Comparison of ENCODE assay signal across 7 mouse cellular contexts in the genomic region with DNA sequence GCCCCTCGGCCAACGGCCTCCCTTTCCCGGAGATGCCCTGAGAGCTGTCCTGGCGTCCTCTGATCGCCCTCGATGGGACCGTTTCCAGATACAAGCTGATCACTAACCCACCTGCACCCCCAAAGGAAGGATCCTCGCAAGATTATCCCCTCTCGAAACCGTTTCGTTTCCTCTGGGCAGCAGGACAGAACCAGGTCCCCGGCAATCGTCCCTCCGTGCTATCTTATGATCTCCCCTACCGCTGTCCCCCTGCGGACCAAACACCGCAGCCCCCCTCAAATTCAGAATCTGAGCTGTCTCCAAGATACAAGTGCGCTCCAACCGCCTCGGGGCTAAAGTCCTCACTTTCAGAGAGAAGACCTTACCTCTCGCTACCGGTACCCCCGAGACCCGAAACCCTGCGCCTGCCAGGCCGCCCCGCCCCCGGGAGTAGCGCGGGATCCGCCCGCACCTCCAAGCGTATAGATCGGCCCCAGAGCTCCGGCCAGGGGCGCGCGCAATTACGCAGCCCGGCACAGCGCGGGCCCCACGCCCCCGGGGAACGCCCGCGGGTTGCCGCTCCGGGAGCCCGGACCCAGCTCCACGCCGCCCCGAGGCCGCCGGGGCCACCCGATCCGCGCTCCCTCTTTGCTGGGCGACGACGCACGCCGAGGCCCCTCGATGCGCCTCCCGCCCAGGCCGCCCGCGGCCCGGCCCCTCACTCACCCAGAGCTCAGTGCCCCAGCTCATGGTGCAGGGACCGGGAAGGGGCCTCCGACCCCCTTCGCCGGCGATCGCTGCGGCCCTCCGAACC. TPM values are rescaled to one million over a fixed set of nuclear protein-coding genes. Genes with fewer than 3 reads are reported as not detected.
DNase-seq lines count a peak whose midpoint lies in the region; ATAC-seq and TF ChIP-seq lines count a peak whose summit lies in the region.

No protein-coding gene starts in this region.

- peak overlapping the region; percentile 86 for H3K4me3 ChIP-seq in forebrain, embryonic 13.5 days
- H3K4me3 ChIP-seq in intestine, embryonic 14.5 days (ENCODE audit: low read depth, low read length): peak overlapping the region; percentile 85
- H3K4me3 ChIP-seq in lung, embryonic 16.5 days (ENCODE audit: low read length): peak overlapping the region; percentile 92

- H3K36me3 ChIP-seq in forebrain, embryonic 13.5 days (ENCODE audit: poor library complexity, severe bottlenecking): peaks cover 12% of the 10 kb centered on the region; the same call in 1 of the 2 replicates
- peaks cover 2% of the 10 kb centered on the region for H3K36me3 ChIP-seq in intestine, embryonic 14.5 days (ENCODE audit: control insufficient read depth, insufficient read depth, low read length)
- H3K36me3 ChIP-seq in lung, embryonic 16.5 days (ENCODE audit: control insufficient read depth, insufficient read depth, low read length): peaks cover 3% of the 10 kb centered on the region; the same call in 1 of the 2 replicates

- ATAC-seq in forebrain, embryonic 13.5 days: peak; percentile 60; the same call in 1 of the 2 replicates
- ATAC-seq in intestine, embryonic 14.5 days (replicated peaks; ENCODE audit: low FRiP score, low TSS enrichment, low read depth): peak; percentile 48
- ATAC-seq in lung, embryonic 16.5 days (ENCODE audit: low read depth): peak; percentile 68

- peaks cover 19% of the 10 kb centered on the region for H3K4me1 ChIP-seq in forebrain, embryonic 13.5 days
- H3K4me1 ChIP-seq in intestine, embryonic 14.5 days (replicated peaks; ENCODE audit: control insufficient read depth, insufficient read depth, low read length): peaks cover 20% of the 10 kb centered on the region
- peaks cover 9% of the 10 kb centered on the region for H3K4me1 ChIP-seq in lung, embryonic 16.5 days (replicated peaks; ENCODE audit: control insufficient read depth, insufficient read depth, low read length)

- DNase-seq in spleen, postnatal 10 days (ENCODE audit: low spot score in 2 of 2): peak; percentile 42 to 66
- DNase-seq in spleen, postnatal 14 days (ENCODE audit: low spot score in 2 of 2): no peak
- DNase-seq in brain, embryonic 14.5 days (ENCODE audit: low read depth): peak; percentile 42
- peak; percentile 72 for DNase-seq in intestine, embryonic 14.5 days (ENCODE audit: low spot score)
- DNase-seq in right cerebral cortex, postnatal 4 days: peak; percentile 40

- peaks cover 12% of the 10 kb centered on the region for H3K27me3 ChIP-seq in forebrain, embryonic 13.5 days
- no peaks in the 10 kb centered on the region for H3K27me3 ChIP-seq in intestine, embryonic 14.5 days (replicated peaks; ENCODE audit: control insufficient read depth, insufficient read depth, low read length)
- H3K27me3 ChIP-seq in lung, embryonic 16.5 days (ENCODE audit: control insufficient read depth, insufficient read depth, low read depth, low read length): no peaks in the 10 kb centered on the region

- TF ChIP-seq POLR2A in brain, embryonic 14.5 days (IDR thresholded peaks at IDR 0.05; ENCODE audit: borderline replicate concordance, extremely low read depth, insufficient read depth, insufficient read length, poor library complexity, severe bottlenecking): no peak

- H3K27ac ChIP-seq in forebrain, embryonic 13.5 days: peak overlapping the region; percentile 70
- peak overlapping the region; percentile 87 for H3K27ac ChIP-seq in intestine, embryonic 14.5 days (ENCODE audit: low read depth)
- peak overlapping the region; percentile 60 for H3K27ac ChIP-seq in lung, embryonic 16.5 days (ENCODE audit: low read length)

- no peak for TF ChIP-seq CTCF in brain, embryonic 14.5 days (IDR thresholded peaks at IDR 0.05; ENCODE audit: borderline replicate concordance, extremely low read depth, insufficient read depth, insufficient read length)

- peak overlapping the region; percentile 78 for H3K4me2 ChIP-seq in forebrain, embryonic 13.5 days
- peak overlapping the region; percentile 93 for H3K4me2 ChIP-seq in intestine, embryonic 14.5 days (ENCODE audit: low read length)
- H3K4me2 ChIP-seq in lung, embryonic 16.5 days (ENCODE audit: low read depth, low read length): peak overlapping the region; percentile 96

- peak overlapping the region; percentile 91 for H3K9ac ChIP-seq in forebrain, embryonic 13.5 days
- H3K9ac ChIP-seq in intestine, embryonic 14.5 days (ENCODE audit: low read length): peak overlapping the region; percentile 93
- H3K9ac ChIP-seq in lung, embryonic 16.5 days (ENCODE audit: low read length): peak overlapping the region; percentile 90

- under 1% methylated on average over 60 of the region's 78 CpGs for WGBS in forebrain, embryonic 13.5 days
- under 1% methylated on average over 75 of the region's 78 CpGs for WGBS in intestine, embryonic 14.5 days
- under 1% methylated on average over 78 of the region's 78 CpGs for WGBS in lung, embryonic 16.5 days

- H3K9me3 ChIP-seq in forebrain, embryonic 13.5 days (replicated peaks): no peaks in the 10 kb centered on the region
- H3K9me3 ChIP-seq in intestine, embryonic 14.5 days (ENCODE audit: control insufficient read depth, low read length): no peaks in the 10 kb centered on the region
- H3K9me3 ChIP-seq in lung, embryonic 16.5 days (ENCODE audit: control insufficient read depth, low read length): no peaks in the 10 kb centered on the region

RNA-seq across cellular contexts. Expression of a gene that starts 0.5 kb away (rescaled TPM):
- polyA plus RNA-seq in brain, embryonic 14.5 days (2012; rRNA removed): 34.1 and 46.3 TPM in 2 replicates
- polyA plus RNA-seq in forebrain, embryonic 13.5 days (2015; fragmentation: Nextera tagmentation; extraction: Ambion mirVana): 12.5 and 12.7 TPM in 2 replicates
- polyA plus RNA-seq in intestine, embryonic 14.5 days (2014; fragmentation: Nextera tagmentation; extraction: Ambion mirVana): 31.1 and 31.4 TPM in 2 replicates
- 15.6 and 18.1 TPM in 2 replicates for polyA plus RNA-seq in lung, embryonic 16.5 days (2015; fragmentation: Nextera tagmentation; extraction: Ambion mirVana)

RNA-seq across cellular contexts. Expression of a gene that starts 10.8 kb away (rescaled TPM):
- 34.1 and 35.3 TPM in 2 replicates for polyA plus RNA-seq in brain, embryonic 14.5 days (2012; rRNA removed)
- polyA plus RNA-seq in forebrain, embryonic 13.5 days (2015; fragmentation: Nextera tagmentation; extraction: Ambion mirVana): 28.6 and 34.3 TPM in 2 replicates
- polyA plus RNA-seq in intestine, embryonic 14.5 days (2014; fragmentation: Nextera tagmentation; extraction: Ambion mirVana): 26.9 and 35.0 TPM in 2 replicates
- polyA plus RNA-seq in lung, embryonic 16.5 days (2015; fragmentation: Nextera tagmentation; extraction: Ambion mirVana): 32.2 and 34.3 TPM in 2 replicates

Comparison
In these comparisons a context has a peak if more than half of its experiments do, and no peak if none do; other contexts are left out.
1. DNase-seq: peak in spleen, postnatal 10 days (2 of 2), brain, embryonic 14.5 days (single experiment), intestine, embryonic 14.5 days (single experiment) and right cerebral cortex, postnatal 4 days (single experiment); none in spleen, postnatal 14 days (0 of 2).
2. Peak in every context shown above with its lines, with median percentiles within 50 percentile points of each other: ATAC-seq, H3K27ac ChIP-seq, H3K4me2 ChIP-seq, H3K4me3 ChIP-seq and H3K9ac ChIP-seq.